Mouse (Mus musculus): ENCODE data around the gene Cirbp.
"Not testable (repeated sequence)": the region's sequence is repeated elsewhere in the genome, so short reads cannot be mapped to it uniquely, and the experiment has no call there.

Cirbp gene

DNA sequence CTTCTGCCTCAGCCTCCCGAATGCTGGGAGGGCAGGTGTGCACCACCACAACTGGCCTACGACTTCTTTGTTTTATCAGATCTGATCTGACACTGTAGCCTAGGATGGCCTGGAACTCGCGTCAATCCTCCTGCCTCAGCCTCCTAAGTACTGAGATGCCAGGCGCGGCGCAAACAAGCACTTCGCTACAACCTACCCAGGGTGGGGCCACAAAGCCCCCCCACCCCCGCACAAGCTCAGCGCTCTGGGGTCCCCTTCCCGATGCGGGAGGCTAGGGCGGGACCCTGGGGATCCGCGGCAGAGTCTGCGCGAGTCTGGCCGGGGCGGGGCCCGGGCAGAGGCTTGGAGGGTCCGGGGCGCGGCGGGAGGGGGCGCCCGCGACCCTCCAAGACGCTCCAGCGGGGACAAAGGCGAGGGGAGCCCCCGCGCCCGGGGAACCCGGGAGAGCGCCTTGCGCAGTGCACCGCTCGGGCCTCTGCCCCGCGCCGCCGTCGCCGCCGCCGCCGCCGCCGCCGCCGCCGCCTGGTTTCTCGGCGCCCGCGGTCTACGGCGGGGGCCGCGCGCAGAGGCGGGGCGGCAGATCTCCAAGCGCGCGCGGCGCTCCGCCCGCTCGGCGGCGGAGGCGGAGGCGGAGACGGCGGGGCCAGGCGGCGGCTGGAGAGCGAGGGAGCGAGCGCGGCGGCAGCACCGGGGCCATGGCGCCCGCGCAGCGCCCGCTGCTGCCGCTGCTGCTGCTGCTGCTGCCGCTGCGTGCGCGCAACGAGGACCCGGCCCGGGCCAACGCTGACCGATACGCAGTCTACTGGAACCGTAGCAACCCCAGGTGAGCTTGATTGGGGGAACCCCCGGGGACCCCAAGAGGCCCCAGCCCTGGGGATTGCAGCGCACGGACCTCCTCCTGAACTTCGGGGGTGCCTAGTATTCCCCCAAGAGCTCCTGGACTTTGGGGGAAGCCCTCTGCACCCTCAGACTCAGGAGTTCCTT lies 13.6 kb downstream of the Cirbp start, which contains the start of gene Efna2:
Efna2 (plus strand) TSS at position 415 of the 984 bp plus-strand sequence.
- DNase-seq (ENCODE audit: low spot score) = peak; percentile 61

DNA sequence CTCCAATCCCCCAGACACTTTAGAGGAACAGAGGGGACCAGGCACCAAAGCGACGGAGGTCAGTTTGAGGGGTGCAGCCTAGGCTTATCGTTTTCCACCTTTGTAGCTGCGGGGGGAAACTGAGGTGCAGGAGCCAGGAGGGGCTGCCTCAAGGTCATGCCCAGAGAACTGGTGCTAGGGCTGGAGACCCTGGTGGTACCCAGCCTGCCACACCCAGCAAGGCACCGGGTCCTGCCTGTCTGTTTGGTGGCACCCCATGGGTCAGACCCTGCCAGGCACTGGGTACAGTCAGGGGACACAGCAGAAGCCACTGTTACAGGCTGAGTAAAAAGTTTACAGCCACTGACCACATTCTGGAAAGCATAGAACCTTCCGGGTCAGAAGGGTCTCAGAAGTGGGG lies 14.5 kb downstream of the Cirbp start:
- peak; percentile 39 for DNase-seq (ENCODE audit: low spot score)

DNA sequence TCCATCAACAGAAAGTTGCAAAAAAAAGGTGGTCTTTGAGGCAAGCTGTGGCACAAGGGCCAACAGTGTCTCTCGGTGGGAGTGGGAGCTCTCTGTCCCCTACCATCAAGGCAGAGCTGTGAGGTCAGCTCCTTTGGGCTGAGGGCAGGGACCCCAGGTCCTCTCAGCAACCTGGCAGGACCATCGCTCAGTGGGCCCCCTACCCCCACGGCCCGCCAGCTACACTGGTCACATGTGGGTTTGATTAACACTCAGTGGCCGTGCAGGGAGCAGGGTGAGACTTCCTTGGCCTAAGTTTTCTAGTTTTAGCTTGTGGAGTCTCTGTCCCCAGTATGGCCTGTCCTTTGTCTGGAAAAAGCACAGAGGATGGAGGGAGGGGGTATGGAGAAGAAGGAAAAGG lies 15.0 kb downstream of the Cirbp start:
- no peak for DNase-seq (ENCODE audit: low spot score)

DNA sequence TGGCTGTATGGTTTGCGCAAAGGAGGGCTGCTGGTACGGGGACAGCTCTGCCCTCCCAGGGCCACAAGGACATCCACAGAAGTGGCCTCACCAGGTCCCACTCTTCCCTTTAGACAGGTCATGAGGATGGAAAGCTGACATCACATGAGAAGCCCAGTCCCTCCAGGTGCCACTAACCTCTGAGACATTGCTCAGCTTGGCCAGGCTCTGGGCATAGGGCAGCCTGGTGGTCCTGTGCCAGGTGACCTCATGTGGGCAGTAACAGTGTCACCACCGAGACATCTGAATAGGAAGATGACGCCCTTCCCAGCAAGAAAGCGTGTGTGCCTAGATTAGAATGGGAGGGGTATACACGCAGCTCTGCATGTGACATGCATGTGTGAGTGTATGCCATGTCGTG lies 16.8 kb downstream of the Cirbp start:
- DNase-seq (ENCODE audit: low spot score) = no peak

DNA sequence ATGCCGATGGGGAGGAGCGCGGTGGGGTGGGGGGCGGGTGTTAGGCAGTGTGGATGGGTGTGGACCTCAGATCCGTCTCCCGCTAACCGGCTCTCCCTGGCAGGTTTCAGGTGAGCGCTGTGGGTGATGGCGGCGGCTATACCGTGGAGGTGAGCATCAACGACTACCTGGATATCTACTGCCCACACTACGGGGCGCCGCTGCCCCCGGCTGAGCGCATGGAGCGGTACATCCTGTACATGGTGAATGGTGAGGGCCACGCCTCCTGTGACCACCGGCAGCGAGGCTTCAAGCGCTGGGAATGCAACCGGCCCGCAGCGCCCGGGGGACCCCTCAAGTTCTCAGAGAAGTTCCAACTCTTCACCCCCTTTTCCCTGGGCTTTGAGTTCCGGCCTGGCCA lies 20.9 kb downstream of the Cirbp start:
- DNase-seq (ENCODE audit: low spot score) = no peak

DNA sequence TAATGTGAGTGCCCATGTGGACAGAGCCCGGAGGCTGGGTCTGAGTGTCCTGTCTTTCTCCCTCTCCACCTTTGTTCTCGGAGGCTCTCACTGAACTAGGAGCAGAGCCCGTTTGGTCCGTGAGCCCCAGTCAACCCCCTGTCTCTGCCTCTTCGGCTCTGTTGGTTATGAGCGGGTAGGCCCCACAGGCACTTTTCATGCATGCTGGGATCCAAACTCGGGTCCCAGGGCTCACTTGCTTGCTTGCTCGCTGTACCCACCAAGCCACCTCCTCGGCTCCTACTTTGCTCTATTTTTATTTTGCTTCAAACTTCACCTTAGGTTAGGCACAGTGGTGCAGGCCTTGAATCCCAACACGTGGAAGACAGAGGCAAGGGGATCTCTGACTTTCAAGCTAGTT lies 22.0 kb downstream of the Cirbp start:
- no peak for DNase-seq (ENCODE audit: low spot score)

DNA sequence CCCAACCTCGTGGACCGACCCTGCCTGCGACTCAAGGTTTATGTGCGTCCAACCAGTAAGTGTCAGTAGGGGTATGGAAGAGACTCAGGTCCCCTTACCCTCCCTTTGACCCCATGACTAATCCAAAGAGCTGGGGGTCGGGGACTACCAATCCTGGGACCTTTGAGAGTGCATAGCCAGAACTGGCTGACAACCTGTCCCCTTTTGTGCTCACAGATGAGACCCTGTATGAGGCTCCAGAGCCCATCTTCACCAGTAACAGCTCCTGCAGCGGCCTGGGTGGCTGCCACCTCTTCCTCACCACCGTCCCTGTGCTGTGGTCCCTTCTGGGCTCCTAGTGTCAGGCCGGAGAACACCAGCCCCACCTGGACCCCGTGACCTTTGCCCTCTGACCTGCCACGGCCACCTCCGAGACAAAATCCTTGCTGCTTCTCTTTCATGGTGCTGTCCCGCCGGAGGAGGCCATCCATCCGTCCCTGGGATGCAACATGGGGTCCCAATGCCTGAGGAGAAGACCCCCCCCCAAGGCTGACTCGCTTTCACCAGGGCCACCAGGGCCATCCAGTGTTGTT lies 22.8 kb downstream of the Cirbp start:
- DNase-seq (ENCODE audit: low spot score) = no peak

DNA sequence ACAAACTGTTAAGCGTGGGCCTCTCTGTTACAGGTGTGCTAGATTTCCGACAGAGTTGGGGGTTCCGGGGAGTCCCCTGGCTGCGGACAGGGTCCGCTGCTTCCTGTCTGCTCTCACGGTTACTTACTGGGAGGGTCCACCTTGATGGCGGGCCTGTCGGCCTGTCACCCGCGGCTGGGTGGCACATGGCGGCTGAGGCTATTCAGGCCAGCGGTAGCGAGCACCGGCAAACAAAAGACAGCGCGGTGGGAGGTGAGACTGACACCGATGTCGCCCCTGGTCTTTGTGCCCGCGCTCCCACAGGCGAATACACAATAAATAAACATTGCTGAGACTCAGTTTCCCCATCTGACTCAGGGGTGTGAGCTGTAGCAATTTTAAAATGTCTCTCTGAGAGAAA lies 24.2 kb downstream of the Cirbp start:
- DNase-seq (ENCODE audit: low spot score) = no peak

DNA sequence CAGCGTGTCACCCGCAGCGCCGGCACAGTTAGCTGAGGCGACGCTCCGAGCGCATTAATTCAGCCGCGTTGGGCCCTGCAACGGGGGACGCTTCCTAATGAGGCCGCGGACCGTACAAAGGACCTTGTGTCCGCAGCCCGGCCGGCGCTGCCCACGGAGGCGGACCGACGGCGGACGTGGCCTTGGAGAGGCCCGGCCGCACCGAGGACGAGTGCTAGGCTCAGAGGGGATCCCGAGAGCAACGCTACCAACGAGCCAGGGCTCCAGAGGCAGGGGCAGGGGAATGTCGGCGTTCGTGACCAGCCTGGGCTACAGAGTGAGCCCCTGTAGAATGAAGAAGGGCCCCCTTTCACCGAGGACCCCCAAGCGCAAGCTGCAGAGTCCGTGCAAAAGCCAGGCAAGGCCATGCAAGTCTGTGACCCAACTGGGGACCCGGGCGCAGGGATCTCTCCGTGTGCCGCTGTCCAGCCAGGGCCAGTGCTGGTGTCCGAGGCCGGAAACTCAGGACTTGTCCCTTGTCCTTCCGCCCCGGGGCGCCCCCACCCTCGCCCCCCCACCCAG lies 24.8 kb downstream of the Cirbp start:
- DNase-seq (ENCODE audit: low spot score) = peak; percentile 67

DNA sequence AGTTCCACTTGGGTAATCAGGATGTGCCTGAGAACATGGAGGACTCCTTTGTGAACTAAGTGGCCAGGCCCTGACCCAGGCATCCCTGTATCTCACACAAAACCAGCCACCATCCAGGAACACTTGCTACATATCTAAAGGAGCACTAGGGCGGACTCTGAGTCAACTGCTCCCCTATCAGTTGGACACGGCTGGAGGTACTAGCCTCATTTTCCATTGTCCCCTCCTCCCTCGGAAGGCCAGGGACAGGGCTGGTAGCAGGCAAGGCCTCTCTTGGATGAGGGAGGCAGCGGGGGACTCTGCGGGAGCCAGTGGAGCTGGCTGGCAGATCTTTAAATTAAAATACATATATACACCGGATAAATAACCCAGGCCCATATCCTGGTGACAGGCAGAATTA lies 28.2 kb downstream of the Cirbp start:
- DNase-seq (ENCODE audit: low spot score) = no peak

DNA sequence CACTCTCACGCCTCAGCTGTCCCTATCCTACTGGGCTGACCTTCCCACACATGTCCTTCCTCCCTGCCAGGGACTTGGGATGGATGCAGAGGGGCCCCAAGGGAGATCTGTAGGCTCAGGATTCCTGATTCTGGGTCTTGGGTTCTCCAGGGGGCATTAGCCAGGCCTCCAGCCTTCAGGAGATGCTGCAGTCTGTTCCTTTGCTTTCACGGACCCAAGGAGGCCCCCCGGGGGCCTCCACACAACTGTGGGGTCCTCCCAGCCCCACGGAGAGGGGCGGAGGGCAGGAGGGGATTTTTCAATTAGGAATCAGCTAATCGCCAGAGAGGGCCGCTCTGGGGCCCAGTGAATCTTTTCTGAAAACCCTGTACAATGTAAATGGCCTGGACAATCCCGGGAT lies 28.7 kb downstream of the Cirbp start:
- DNase-seq (ENCODE audit: low spot score) = no peak

DNA sequence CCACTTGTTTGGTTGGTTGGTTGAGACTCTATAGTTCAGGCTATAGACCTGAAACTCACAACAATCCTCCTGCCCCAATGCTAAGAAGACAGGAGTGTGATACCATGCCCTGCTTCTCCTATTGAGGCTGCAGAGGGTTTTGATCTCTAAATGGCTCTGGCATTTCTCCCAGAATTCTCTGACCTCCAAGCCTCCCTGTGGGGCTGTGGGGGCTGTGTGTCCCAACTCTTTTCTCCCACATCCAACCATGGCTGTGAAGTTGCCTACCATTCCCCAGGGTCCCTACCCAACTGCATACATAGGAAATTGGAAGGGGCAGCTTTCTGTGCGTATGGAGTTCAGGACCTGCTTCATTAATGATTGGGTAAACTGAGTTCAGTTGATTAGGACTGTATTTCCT lies 30.4 kb downstream of the Cirbp start:
- no peak for DNase-seq (ENCODE audit: low spot score)

DNA sequence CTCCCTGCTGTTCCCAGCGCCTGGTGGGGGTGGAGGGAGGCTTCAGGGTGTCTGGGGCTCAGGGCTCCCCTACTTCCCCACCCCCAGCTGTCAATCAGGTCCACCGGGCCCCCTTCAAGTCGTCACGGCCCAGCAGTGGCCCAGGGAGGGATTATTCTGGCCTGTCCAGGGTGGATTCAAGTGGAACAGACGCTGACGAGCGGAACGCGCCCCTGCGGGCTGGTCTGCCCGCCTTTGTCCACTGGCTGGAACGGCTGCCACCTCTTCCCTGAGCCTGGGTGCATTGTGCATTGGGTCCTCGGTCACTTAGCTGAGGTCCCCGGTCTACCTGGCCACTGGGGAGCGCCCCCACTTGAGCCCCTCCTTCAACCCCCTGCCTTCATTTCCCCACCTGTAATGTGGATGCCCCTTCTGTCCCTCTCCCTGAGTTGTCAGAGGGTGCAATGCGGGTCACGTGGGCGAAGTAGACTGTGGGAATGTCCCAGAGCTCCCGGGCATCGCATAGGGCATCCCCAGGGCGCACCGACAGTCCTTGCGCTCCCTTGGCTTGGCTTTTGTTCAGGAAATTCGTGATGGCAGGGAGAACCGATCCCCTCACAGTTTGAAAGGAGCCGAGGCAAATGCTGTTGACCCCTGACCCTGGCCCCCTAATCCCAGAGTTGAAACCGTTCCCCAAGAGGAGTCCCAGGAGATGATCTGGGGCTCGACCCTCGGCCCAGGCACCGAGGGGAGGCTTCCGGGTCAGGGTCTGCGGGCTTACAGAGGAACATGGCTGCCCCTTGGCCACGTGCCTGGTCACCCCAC lies 31.2 kb downstream of the Cirbp start:
- no peak for DNase-seq (ENCODE audit: low spot score)

DNA sequence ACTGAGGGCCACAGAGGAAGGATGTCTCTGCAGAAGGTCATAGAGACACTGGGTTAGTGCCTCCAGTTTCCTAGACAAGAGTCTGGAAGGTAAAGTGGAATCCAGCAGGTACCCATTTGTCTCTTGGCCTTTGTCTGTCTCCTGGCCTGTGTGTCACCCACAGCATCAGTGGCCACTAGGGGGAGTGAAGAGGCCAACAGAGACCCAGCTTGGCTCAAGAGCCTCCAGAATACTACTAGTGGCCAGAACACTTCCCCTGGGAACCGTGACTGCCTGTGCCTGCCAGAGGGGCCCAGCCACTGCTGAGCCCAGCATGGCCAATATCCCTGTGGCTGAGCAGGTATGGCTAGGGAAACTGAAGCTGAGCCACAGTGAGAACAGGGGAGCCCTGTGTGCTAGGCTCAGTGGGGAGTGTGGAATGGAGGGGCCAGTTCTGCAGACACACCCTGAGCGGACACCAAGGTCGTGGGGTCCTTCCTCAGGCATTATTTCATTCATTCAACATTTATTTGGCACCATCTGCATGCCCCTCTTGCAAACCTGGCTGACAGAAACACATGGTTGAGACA lies 33.7 kb downstream of the Cirbp start:
- DNase-seq (ENCODE audit: low spot score) = peak; percentile 84

DNA sequence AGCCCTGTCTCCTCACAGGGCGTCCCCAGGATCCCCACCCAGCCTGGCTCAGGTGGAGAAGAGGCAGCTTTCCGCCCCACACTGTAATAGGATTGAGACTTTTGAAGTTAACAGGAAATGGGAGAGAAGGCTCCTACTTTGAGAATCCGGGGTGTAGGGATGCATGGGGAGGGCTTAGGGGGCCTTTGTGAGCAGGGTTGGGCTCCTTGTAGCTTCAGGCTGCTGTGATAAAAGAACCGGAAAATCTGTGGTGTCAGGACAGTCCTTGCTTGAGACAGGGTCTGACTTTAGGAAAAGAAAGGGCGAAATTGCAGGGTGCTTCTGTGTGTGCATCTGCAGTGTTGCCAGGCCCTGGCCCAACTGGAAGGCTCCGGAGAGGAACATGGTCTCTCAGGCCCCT lies 34.7 kb downstream of the Cirbp start:
- DNase-seq (ENCODE audit: low spot score) = no peak

DNA sequence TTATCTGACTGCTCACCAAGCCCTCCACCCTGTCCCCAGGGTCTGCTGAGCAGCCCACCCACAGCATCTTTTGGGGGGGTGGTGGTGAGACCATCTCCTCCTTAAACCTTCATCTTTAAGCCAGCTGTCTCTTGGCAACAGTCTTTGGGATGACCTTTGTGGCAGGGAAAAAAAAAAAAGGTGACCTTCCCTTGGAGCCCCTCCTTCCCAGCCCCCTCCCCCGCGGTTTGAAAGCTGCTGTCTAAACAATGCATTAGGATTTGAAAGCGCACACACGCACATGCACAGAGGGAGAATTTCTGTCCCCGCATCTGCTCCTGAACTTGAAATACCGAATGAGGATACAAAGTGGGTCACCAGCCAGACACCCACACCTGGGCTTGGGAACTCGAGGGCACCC lies 38.3 kb downstream of the Cirbp start:
- DNase-seq (ENCODE audit: low spot score) = no peak

DNA sequence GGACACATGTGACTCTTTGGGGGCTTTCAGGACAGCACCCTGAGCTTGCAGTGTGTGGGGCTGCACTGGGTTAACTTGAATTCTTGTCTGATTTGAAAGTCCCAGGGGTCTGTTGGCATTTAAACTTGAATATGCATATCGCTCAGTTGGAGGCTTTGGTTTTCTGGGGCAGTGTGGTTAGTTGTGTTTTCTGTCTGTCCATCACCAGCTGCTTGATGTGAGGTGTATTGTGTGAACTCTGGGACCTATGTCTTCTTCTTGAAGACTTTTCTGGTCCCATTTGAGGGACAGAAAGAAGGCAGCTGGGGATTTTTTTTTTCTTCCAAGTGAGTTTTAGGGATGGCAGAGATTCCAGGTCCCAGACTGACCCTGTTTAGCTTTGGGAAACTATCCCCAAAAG lies 41.4 kb downstream of the Cirbp start:
- DNase-seq (ENCODE audit: low spot score) = no peak

DNA sequence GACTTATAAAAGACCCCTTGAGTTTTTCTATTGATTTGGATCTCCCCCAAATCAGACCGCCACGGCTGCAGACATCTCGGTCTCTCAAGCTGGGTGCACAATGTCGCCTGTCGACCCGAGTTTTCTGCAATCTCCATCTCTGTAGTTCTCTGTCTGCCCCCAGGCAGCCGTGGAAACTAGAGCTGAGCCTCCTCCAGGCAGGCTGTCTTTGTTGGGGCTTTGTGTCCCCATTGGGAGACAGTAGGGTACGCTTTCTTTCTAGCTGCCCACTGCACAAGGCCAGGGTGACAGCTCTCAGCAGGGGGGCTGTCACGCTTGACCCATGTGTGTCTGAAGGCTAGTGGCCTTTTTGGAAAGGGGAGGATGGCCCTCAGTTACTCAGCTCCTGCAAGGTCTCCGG lies 41.9 kb downstream of the Cirbp start:
- DNase-seq (ENCODE audit: low spot score) = no peak

DNA sequence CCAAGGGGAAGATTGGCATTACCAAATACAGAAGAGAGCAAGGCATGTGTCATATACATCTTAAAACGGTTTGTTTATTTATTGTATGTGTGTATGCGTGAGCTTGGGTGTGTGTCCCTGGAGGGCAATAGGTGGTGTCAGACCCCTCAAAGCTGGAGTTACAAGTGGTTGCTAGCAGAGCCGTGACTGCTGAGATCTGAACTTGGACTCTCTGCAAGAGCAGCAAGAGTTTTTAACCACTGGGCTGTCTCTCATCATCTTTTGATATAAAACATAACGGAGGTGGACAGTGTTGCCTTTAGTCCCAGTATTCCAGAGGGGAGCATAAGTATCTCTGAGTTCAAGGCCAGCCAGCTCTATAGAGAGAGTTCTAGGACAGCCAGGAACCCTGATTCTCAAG lies 42.5 kb downstream of the Cirbp start:
- no peak for DNase-seq (ENCODE audit: low spot score)

DNA sequence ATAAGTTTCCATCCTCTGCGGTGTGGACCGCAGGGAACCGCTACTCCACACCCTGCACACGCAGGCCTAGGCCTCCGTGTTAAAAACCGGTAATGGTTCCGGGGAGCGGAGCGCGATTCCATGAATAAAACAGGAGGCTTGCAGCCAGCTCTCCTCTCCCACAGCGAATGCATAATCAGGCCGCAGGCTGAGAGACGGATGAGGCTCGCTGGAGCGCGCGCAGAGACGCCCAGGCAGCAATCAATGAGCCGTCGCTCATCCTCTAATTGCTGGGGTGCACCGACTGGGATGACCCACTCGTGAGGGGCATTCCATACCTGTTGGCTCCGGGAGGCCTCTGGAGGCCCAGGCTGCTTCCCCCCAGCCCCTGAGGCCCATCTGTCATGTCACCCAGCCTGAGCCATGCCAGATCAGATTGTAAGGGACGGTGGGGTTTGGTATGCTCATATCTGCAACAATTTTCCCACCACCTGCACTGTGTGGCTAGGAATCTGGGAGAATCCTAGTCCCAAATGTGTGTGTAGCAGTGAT lies 43.1 kb downstream of the Cirbp start:
- no peak for DNase-seq (ENCODE audit: low spot score)

DNA sequence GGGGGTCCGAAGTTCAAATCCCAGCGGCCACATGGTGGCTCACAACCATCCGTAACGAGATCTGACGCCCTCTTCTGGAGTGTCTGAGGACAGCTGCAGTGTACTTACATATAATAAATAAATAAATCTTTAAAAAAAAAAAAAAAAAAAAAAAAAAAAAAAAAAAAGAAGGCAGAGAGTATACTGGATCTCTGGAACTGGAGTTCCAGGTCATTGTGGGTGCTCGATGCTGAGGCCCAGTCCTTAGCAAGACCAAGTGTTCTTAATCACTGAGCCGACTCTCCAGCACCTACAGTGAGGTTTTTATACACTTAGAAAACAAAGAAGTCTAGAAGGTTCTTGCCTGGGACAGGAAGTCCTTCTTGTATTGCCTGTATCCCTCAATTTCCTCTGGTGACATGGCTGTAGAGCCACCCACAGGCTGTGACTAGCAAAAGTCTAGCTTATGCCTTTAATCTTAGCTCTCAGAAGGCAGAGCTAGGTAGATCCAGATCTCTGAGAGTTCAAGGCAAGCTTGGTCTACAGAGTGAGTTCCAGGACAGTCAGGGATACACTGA lies 45.8 kb downstream of the Cirbp start:
- not testable (repeated sequence) for DNase-seq (ENCODE audit: low spot score)
